Mouse (Mus musculus) brain, embryonic 14.5 days (tissue): Measurements from ENCODE around the gene Krt80.

Experiments used
- CTCF ChIP-seq: fragments of 200-500 bp; IDR thresholded peaks from 2 replicates; pipeline ENCODE4 v1.5.1; 2012; ENCODE audit warnings: inconsistent platforms, mild to moderate bottlenecking, moderate library complexity, borderline replicate concordance; ENCODE audit not compliant: insufficient read depth, insufficient read length; ENCODE audit errors: extremely low read depth
- POLR2A ChIP-seq: fragments of 200-500 bp; IDR thresholded peaks from 2 replicates; pipeline ENCODE4 v1.6.1; 2012; ENCODE audit warnings: mild to moderate bottlenecking, inconsistent platforms, borderline replicate concordance; ENCODE audit not compliant: poor library complexity, insufficient read depth, insufficient read length, severe bottlenecking; ENCODE audit errors: extremely low read depth

- TF ChIP-seq POLR2A (no peak), CTCF (peak; percentile 91)
Measured at GRCm38 (mm10) chr15:101315832-101316231, 54.1 kb downstream of the Krt80 start.
